Mouse (Mus musculus): ENCODE data around the gene Gm6465.
"Not testable (repeated sequence)": the region's sequence is repeated elsewhere in the genome, so short reads cannot be mapped to it uniquely, and the experiment has no call there.

Gm6465 gene

GRCm38 (mm10) chr5:11845239-11845638, at the start of gene Gm6465:
Gene Gm6465 (plus strand): TSS chr5:11845539.
- DNase-seq (ENCODE audit: low spot score) = not testable (repeated sequence)

DNA sequence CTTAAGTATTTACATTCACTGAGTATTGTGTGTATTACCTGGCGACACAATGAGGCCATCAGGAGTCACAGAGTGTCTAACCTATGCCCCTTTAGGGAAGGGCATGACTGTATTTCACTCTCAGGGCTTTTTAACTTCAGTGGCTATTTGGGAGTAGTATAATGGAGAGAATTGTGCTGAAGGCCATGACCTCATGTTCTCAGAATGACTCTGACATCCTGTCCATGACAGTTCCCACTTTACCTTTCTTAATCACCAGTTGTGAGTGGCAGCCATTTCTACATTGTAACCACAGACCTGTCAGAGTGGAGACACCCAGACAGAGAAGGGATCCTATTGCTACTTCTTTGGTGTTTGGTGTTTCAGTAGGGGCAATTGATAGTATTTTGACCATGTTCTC, 485 bp downstream of the Gm6465 start:
- DNase-seq (ENCODE audit: low spot score) = not testable (repeated sequence)

DNA sequence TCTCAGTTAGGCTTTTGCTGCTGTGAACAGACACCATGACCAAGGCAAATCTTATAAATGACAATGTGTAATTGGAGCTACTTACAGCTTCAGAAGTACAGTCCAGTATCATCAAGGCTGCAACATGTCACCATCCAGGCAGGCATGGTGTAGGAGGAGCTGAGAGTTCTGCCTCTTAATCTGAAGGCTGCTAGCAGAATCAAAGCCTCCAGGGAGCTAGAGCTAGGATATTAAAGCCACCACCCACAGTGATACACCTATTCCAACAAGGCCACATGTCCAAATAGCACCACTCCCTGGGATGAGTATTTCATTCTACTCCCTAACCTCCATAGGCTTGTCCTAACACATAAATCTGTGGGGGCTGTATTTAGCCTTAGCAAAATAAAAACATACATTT, 12.6 kb downstream of the Gm6465 start:
- DNase-seq (ENCODE audit: low spot score) = not testable (repeated sequence)
